Mouse (Mus musculus): Measurements from ENCODE around the gene Fyn. TPM values are rescaled to one million over a fixed set of nuclear protein-coding genes. Genes with fewer than 3 reads are reported as not detected.

Fyn gene
- polyA plus RNA-seq, 1 experiment from 2014 or later, result 11.2 TPM

DNA sequence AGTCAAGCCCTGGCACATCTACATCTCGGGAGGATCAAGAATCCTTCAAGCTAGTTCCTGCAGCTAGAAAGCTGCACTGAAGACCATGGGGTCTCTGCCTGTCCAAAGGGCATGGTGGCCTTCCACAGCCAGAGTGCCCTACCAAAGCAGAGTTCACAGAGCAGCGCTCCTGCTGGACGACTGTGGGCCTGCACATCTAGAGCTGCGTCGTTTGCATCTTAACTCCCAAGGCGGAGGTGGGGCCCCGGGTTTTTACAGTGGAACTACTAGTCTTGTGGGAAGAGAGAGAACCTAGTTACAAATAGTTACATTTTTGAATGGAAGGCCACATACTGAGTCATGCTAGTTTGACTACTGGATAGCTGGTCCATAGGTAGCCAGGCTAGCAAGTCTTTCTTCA lies 30.3 kb downstream of the Fyn start:
- no peak for ATAC-seq (ENCODE audit: extremely low read depth, insufficient number of reproducible peaks, low FRiP score, low TSS enrichment)
- no peaks in the 10 kb centered on the region for H3K27me3 ChIP-seq (replicated peaks)
- WGBS, result 65% methylated on average over 7 of the region's 7 CpGs

DNA sequence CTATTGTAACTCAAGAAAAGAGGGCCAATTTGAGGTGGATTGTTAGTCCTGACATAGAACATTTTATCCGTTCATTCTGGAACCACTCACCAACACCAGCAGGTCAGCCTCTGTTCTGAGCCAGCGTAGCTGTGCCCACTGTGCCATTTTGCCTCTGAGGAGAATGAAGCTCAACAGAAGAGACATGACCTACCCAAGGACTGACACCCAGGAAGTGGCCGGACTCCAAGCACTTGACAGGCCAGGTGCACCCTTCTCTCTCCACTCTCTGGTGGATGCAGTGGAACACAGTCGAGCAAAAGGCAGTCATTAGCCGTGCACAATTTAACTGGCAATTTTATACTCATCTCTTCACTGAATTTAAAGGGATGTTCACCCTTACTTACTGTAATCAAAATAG lies 31.5 kb downstream of the Fyn start:
- Histone ChIP-seq H3K36me3 (peaks cover 33% of the 10 kb centered on the region), H3K27me3 (replicated peaks) (no peaks in the 10 kb centered on the region), H3K4me1 (peaks cover 28% of the 10 kb centered on the region), H3K4me2 (no peak overlapping the region), H3K9me3 (peaks cover 4% of the 10 kb centered on the region; the same call in 1 of the 2 replicates), H3K27ac (replicated peaks) (no peak overlapping the region), H3K9ac (no peak overlapping the region), H3K4me3 (no peak overlapping the region)
- ATAC-seq (ENCODE audit: extremely low read depth, insufficient number of reproducible peaks, low FRiP score, low TSS enrichment), result no peak
- WGBS, result 86% methylated on average over 5 of the region's 5 CpGs

More for the DNA sequence above, 30.3 kb downstream of the Fyn start:
- Histone ChIP-seq H3K27ac (replicated peaks) (no peak overlapping the region), H3K36me3 (peaks cover 37% of the 10 kb centered on the region), H3K4me1 (peaks cover 17% of the 10 kb centered on the region), H3K9ac (no peak overlapping the region), H3K4me3 (no peak overlapping the region), H3K4me2 (no peak overlapping the region), H3K9me3 (peaks cover 4% of the 10 kb centered on the region; the same call in 1 of the 2 replicates)

DNA sequence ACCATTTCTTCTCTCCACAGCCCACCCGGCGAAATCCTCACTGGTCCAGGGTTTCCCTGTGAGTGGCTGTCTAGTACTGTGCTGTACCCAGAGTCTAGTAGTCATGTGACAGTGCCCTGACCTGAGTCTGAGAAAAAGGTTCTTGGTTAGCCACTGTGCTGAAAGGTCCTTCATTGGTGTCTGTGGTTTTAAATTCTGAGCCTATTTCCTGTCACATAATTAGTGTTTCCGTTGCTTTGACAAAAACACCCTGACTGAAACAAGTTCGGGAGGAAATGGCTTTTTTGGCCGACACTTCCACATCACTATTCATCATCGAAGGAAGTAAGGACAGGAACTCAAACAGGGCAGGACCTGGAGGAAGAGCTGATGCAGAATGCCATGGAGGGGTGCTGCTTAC lies 33.8 kb downstream of the Fyn start:
- no peak for ATAC-seq (ENCODE audit: extremely low read depth, insufficient number of reproducible peaks, low FRiP score, low TSS enrichment)
- Histone ChIP-seq H3K4me2 (no peak overlapping the region), H3K9me3 (peaks cover 4% of the 10 kb centered on the region; the same call in 1 of the 2 replicates), H3K36me3 (peaks cover 23% of the 10 kb centered on the region), H3K27ac (replicated peaks) (no peak overlapping the region), H3K4me1 (peaks cover 48% of the 10 kb centered on the region), H3K4me3 (no peak overlapping the region), H3K27me3 (replicated peaks) (no peaks in the 10 kb centered on the region), H3K9ac (no peak overlapping the region)
- 74% methylated on average over 6 of the region's 6 CpGs for WGBS

DNA sequence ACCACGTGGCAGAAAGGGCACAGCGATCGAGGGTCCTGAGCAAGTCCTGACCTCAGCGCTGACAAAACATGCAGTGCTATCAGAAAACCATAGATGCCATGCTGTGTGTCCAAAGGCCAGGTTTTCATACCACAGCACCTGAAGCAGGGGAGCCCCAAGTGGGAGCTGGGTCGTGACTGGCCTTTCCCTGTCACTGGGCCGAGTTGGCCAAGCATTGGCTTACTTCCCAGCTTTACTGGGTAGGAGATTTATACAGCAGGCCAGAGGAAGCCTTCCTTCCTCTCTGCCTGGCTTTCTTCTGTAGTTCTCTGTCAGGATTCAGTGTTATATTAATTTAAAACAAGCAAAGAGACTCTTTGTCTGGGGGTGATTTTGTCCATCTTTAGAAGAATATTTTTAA lies 35.1 kb downstream of the Fyn start:
- no peak overlapping the region for H3K9ac ChIP-seq
- no peaks in the 10 kb centered on the region for H3K27me3 ChIP-seq (replicated peaks)
- no peak overlapping the region for H3K4me2 ChIP-seq
- H3K27ac ChIP-seq (replicated peaks), result no peak overlapping the region
- H3K4me3 ChIP-seq, result no peak overlapping the region
- peaks cover 23% of the 10 kb centered on the region for H3K36me3 ChIP-seq
- WGBS, result 74% methylated on average over 6 of the region's 6 CpGs
- no peak; the same call in 1 of the 2 replicates for ATAC-seq (ENCODE audit: extremely low read depth, insufficient number of reproducible peaks, low FRiP score, low TSS enrichment)
- H3K9me3 ChIP-seq, result peaks cover 4% of the 10 kb centered on the region; the same call in 1 of the 2 replicates
- peaks cover 46% of the 10 kb centered on the region for H3K4me1 ChIP-seq

DNA sequence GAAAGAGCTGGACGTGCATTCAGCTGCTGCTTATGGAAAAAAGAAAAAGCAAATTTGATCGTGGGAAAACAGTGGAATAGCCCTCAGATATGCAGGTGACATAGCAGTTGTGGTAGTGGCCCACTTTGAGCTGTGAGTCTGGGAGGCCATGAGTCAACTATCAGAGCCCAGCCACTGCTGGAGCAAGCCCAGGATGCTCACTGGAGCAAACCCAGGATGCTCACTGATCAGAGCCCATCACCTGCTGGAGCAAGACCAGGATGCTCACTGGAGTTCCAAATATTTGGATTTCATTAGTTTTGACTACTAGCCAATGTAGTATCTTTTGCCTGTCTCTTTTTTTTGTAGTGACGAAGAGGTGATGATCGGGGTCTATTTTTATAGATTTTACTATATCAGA lies 35.5 kb downstream of the Fyn start:
- WGBS, result 74% methylated on average over 4 of the region's 4 CpGs
- H3K4me2 ChIP-seq, result no peak overlapping the region
- no peak overlapping the region for H3K9ac ChIP-seq
- H3K27ac ChIP-seq (replicated peaks), result no peak overlapping the region
- no peak overlapping the region for H3K4me3 ChIP-seq
- peaks cover 4% of the 10 kb centered on the region; the same call in 1 of the 2 replicates for H3K9me3 ChIP-seq
- H3K4me1 ChIP-seq, result peaks cover 48% of the 10 kb centered on the region
- ATAC-seq (ENCODE audit: extremely low read depth, insufficient number of reproducible peaks, low FRiP score, low TSS enrichment), result no peak
- H3K36me3 ChIP-seq, result peaks cover 23% of the 10 kb centered on the region
- H3K27me3 ChIP-seq (replicated peaks), result no peaks in the 10 kb centered on the region

DNA sequence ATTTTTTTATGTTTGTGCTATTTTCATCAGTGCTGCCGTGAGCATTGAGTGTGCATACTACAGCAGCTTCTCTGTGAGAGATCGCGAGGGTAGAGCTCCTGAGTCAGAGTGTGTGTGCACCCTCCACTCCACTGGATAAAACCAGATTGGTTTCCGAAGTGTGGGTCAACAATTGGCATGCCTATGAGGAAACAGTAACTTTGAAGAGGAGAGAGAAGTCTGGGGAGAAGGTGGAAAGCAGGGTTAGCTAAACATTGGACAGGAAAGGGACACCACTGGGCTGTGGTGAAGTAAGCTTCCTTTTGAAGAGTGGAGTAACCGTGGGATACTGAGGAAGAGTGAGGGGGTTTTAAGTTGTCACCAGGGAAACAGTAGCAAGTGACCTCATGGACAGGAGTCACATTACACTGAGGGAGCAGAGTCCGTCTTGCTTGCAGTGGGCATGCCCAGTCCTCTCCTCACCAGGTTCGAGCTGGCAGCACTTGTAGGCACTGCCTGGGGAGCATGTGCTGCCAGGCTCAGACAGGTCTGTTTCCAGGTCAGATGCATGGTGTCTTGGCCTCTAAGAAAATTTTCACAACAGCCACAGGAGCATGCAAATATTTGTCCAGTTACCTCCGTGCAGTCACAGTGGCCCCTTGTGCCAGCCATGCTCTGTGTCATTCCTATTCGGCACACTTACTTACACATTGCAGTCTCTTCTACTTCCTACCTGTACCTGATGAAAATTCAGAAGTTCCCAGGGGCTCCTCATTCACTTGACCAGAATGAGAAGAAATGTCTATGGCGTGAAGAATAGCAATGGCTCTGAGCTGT lies 37.5 kb downstream of the Fyn start:
- H3K9ac ChIP-seq, result no peak overlapping the region
- H3K4me2 ChIP-seq, result peak overlapping the region; percentile 22
- H3K9me3 ChIP-seq, result peaks cover 4% of the 10 kb centered on the region; the same call in 1 of the 2 replicates
- peaks cover 11% of the 10 kb centered on the region for H3K36me3 ChIP-seq
- H3K27ac ChIP-seq (replicated peaks), result peak overlapping the region; percentile 43
- no peak for ATAC-seq (ENCODE audit: extremely low read depth, insufficient number of reproducible peaks, low FRiP score, low TSS enrichment)
- WGBS, result 49% methylated on average over 10 of the region's 10 CpGs
- peaks cover 63% of the 10 kb centered on the region for H3K4me1 ChIP-seq
- H3K4me3 ChIP-seq, result no peak overlapping the region
- no peaks in the 10 kb centered on the region for H3K27me3 ChIP-seq (replicated peaks)

DNA sequence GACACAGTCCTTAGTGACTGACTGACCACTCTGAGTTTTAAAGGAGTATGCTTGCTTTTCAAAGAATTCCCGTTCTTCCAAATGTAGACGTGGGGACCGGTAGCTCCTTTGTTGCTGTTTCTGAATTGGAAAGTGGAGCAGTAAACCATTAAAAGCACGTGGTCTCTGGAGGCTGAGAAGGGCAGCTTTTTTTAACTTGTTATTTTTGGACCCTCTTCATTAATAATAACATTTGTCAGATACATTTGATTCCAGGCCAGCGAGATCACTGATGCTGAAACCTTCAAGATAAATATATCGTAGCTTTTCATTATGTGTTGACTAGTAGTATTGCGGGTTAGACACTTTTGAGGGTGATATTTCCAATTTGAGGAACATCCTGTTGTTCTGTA lies 38.1 kb downstream of the Fyn start:
- H3K9me3 ChIP-seq, result peaks cover 4% of the 10 kb centered on the region; the same call in 1 of the 2 replicates
- 35% methylated on average over 7 of the region's 7 CpGs for WGBS
- peak overlapping the region; percentile 22 for H3K4me2 ChIP-seq
- no peak overlapping the region for H3K4me3 ChIP-seq
- ATAC-seq (ENCODE audit: extremely low read depth, insufficient number of reproducible peaks, low FRiP score, low TSS enrichment), result no peak
- H3K27ac ChIP-seq (replicated peaks), result peak overlapping the region; percentile 43
- H3K36me3 ChIP-seq, result peaks cover 9% of the 10 kb centered on the region
- H3K27me3 ChIP-seq (replicated peaks), result no peaks in the 10 kb centered on the region
- no peak overlapping the region for H3K9ac ChIP-seq
- H3K4me1 ChIP-seq, result peaks cover 67% of the 10 kb centered on the region

DNA sequence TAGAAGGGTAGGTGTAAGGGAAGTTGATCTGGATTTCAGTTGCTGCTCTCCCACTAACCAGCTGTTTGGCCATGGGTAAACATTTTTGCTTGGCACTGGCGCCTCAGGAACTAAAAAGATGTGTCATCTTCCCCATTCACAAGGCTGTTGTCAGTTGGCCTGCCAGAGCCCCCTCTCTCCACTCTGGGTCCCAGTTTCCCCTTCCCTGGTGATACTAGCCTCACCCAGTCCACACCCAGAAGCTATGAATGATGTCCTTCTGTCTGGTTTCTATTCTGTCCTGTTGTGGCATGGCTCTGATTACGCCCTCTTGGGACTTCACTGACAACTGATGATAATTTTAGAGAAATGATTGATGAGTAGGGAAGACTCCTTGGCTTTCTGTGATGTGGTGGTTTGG lies 38.9 kb downstream of the Fyn start:
- Histone ChIP-seq H3K36me3 (peaks cover 6% of the 10 kb centered on the region), H3K27ac (replicated peaks) (no peak overlapping the region), H3K27me3 (replicated peaks) (no peaks in the 10 kb centered on the region), H3K4me3 (no peak overlapping the region), H3K9me3 (peaks cover 4% of the 10 kb centered on the region; the same call in 1 of the 2 replicates), H3K9ac (no peak overlapping the region), H3K4me2 (no peak overlapping the region), H3K4me1 (peaks cover 74% of the 10 kb centered on the region)
- 90% methylated on average over 2 of the region's 2 CpGs for WGBS
- no peak for ATAC-seq (ENCODE audit: extremely low read depth, insufficient number of reproducible peaks, low FRiP score, low TSS enrichment)

DNA sequence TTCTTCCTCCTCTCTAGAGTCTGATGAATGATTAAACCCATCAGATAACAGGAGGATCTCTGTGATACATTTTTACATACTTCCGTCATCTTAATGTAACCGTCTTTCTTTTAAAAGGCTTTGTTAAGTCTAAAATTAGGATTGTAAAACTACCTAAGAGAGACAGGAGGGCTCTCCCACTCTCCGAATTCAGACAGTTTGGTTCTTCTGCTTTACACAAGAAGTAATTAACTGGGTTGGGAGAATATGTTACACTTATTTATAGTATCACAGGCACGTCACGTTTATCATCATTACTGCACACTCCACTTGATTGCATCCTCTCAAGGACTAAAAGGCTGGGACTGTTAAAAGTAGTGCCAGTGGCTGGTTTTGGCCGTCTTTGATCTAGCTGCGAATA lies 40.9 kb downstream of the Fyn start:
- no peak overlapping the region for H3K27ac ChIP-seq (replicated peaks)
- no peak overlapping the region for H3K9ac ChIP-seq
- H3K4me2 ChIP-seq, result no peak overlapping the region
- peaks cover 73% of the 10 kb centered on the region for H3K4me1 ChIP-seq
- H3K36me3 ChIP-seq, result no peaks in the 10 kb centered on the region
- ATAC-seq (ENCODE audit: extremely low read depth, insufficient number of reproducible peaks, low FRiP score, low TSS enrichment), result no peak
- no peak overlapping the region for H3K4me3 ChIP-seq
- H3K27me3 ChIP-seq (replicated peaks), result no peaks in the 10 kb centered on the region
- no peaks in the 10 kb centered on the region for H3K9me3 ChIP-seq
- 60% methylated on average over 7 of the region's 7 CpGs for WGBS

DNA sequence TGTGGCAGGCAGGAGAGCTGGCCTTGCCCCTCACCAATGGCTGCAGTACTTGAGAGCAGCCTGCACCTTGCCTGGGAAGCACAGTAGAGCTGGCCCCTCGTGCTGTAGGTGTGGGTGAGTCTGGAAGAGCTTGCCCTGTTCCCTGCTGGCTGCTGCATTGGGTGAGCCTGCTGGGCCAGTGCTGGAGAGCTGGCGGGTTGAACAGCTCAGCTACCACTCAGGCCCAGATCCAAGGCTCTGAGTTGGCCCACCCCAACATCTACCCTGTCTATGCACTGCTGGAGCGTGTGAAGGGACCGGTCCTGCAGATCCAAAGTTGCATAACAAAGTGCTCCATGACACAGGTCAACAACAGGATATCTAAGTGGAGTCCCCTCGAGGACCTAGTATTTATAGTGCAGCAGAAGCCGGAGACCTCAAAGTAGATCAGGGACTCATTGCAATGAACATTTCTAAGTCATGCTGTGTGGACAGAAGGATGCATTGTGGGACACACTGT lies 41.5 kb downstream of the Fyn start:
- Histone ChIP-seq H3K27me3 (replicated peaks) (no peaks in the 10 kb centered on the region), H3K4me2 (no peak overlapping the region), H3K9ac (no peak overlapping the region), H3K9me3 (no peaks in the 10 kb centered on the region), H3K27ac (replicated peaks) (no peak overlapping the region), H3K4me1 (peaks cover 71% of the 10 kb centered on the region), H3K36me3 (no peaks in the 10 kb centered on the region), H3K4me3 (no peak overlapping the region)
- 44% methylated on average over 6 of the region's 6 CpGs for WGBS
- peak; percentile 17; the same call in 1 of the 2 replicates for ATAC-seq (ENCODE audit: extremely low read depth, insufficient number of reproducible peaks, low FRiP score, low TSS enrichment)

DNA sequence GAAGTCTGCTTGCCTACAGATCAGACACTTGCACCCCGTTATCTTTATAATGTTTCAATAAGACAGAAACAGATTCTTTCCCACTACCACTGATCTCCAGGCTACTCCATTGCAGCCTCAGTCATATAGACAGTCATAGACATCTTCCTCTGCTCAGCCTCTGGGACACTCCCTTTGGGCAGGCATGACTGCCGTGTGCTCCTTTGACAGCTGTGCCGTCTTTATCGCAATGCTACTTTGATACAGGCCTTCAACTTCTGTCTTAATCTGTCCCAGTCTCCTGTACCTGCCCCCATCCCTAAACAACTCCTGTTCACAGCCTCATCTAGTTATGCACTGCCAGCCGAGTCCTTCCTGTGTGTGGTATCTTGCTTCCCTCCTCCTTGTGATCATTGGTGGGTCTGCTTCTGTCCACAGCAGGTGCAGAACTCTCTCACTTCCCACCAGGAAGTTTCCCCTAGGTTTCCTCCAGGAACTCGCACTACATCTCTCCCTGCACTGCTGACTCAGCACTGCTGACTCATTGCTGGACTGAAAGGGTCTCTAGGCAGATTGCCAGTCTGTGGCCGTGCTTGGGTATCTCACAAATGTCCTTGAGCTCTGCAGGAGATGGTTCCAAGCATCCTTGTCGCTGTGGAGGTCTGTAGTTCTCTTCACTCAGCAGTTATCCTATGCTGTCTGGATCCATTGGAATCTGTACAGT lies 43.4 kb downstream of the Fyn start:
- ATAC-seq (ENCODE audit: extremely low read depth, insufficient number of reproducible peaks, low FRiP score, low TSS enrichment), result no peak
- Histone ChIP-seq H3K27me3 (replicated peaks) (no peaks in the 10 kb centered on the region), H3K27ac (replicated peaks) (peak overlapping the region; percentile 17; the same call in 1 of the 2 replicates)

More for the DNA sequence above, 43.4 kb downstream of the Fyn start:
- H3K9ac ChIP-seq, result no peak overlapping the region
- H3K4me1 ChIP-seq, result peaks cover 62% of the 10 kb centered on the region
- H3K9me3 ChIP-seq, result no peaks in the 10 kb centered on the region
- 44% methylated on average over 8 of the region's 8 CpGs for WGBS
- no peak overlapping the region for H3K4me3 ChIP-seq
- H3K36me3 ChIP-seq, result no peaks in the 10 kb centered on the region
- H3K4me2 ChIP-seq, result no peak overlapping the region

Measured in heart, embryonic 13.5 days (tissue).